Mouse (Mus musculus) gastrocnemius, postnatal 14 days (tissue): ENCODE results near the gene Ppil4. TPM values are rescaled to one million over a fixed set of nuclear protein-coding genes. Genes with fewer than 3 reads are reported as not detected.

Experiments
- DNase-seq: peaks from one replicate; pipeline ENCODE4 v3.0.0; 2021; ENCODE audit warnings: mixed read lengths
- intact Hi-C: fragments of 180-260 bp; cut with DNase I; formaldehyde crosslinking; loops from one replicate; pipeline ENCODE4 v1.15.1; 2025; ENCODE audit warnings: low total_unique reads
- total RNA-seq, 2 experiments: library from RNA; stranded (reverse); gene quantifications; 2 replicates each; pipeline ENCODE4 v1.2.3; 2021

Gene Ppil4
- total RNA-seq, 2 experiments from 2014 or later, result 11.4 to 12.2 TPM

DNA sequence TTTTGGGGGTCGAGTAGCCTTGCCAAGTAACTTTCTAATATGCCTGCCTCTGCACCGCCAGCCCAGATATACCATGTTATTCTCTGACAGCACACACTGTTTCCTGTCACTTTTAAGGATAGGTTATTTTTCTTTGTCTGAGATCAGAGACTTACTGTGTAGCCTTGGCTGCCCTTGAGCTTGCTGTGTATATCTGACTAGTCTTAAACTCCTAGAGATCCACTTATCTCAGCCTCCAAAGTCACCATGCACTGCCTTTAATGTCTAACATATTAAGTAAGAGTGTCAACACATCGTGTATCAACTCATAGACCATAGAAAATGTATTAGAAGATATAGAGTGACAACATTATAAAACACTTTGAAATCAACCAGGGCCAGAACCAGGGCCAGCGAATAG lies 26.9 kb downstream of the Ppil4 start:
- DNase-seq, result no peak
- intact Hi-C loops, result no loop called here

DNA sequence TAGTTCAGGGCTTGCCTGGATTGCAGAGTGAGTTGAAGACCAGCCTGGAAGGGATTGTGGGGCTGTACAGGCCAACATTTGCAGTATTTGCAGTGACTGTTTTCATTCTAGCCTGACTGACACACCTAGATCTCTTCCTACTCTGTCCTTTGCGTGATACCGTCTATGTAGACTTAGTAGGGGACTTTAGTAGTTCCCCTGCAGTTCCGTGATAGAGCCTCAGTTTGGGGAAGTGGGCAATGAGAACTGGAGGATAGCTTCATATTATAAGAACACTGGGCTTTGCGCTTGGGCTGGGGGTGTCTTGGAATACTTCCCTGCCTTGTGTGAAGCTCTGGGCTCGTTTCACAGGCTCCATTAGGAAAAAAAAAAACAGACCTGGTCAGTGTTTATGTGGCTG lies 27.5 kb downstream of the Ppil4 start:
- no peak for DNase-seq
- intact Hi-C loops, result no loop called here

DNA sequence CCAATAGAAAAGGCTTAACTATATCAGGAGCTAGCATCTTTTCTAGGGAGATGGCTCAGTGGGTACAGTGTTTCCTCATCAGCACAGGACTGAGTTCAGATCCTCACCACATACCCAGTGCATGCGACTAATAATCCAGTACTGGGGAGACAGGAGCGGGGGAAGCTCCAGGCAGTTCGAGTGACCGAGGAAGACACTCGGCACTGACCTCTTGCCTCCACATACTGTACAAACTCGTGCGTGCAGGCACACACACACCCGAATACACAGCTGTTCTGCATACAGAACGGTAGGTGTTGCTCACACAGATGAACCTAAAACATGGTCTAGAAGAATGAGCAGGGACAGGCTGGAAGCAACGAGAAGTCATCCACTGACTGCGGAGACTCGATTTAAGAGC lies 29.3 kb downstream of the Ppil4 start:
- no peak for DNase-seq
- intact Hi-C loops, result no loop called here

DNA sequence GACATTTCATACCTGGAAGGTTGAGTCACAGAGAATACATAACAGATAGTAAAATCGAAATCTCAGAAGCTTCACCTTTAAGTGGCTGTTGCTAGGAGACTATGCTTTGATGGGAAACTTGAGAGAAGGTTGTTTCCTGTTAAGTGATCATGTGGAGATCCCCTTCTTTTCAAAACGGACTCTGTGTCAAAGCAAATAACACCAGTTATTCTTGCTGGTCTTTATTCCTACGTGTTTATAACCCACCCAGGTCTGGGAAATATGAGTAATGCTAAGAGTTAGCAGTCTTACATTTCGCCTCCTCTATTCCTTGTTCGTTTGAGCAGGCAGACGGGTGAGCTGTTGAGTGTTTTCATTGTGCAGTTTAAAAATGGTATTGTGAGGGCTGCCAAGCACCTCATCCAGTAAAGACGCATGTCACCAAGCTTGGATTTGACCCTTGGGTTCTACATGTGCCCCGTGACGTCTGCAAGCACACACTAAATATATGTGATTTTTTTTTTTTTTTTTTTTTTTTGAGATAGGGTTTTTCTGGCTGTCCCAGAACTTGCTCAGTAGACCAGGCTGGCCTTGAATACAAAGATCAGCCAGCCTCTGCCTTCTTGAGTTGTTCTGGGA lies 32.1 kb downstream of the Ppil4 start:
- intact Hi-C loops, result no loop called here

DNA sequence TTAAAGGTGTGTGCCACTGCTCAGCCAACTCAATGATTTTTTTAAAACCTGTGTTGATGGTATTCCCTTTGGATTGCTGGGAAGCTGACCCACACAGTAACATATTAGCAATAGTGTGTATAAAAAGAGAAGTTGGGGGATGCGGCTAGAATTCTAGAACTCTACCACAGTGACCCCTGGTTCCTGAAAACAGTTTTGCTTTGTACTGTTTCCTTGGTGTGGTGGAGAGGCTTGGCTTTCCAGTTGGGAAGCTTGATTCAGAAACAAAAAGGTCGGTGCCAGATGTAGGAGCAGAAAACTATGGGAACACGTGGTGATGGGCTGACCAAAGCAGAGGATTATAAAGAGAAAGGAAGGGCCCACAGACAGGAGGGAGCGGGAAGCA lies 32.6 kb downstream of the Ppil4 start:
- no peak for DNase-seq
- intact Hi-C loops, result no loop called here

More for the DNA sequence above, 32.1 kb downstream of the Ppil4 start:
- DNase-seq, result no peak

DNA sequence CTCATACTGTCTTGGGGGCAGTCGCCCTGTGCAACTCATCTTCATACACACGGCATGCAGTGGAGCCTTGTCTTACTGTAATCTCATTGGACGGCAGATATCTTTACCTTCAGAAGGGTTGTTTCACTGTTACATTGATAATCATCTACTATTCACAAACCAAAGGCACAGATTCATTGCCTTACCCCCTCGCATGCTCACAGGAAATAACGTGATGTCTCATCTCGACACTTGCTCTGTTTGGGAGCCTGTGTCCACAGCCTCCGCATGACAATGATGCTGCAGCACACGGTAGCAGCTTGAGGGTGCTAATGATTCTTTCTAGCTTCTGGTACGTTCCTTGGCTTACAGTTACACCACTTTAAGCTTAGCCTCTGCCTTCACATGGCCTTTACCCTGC lies 33.4 kb downstream of the Ppil4 start:
- no peak for DNase-seq
- intact Hi-C loops, result no loop called here

DNA sequence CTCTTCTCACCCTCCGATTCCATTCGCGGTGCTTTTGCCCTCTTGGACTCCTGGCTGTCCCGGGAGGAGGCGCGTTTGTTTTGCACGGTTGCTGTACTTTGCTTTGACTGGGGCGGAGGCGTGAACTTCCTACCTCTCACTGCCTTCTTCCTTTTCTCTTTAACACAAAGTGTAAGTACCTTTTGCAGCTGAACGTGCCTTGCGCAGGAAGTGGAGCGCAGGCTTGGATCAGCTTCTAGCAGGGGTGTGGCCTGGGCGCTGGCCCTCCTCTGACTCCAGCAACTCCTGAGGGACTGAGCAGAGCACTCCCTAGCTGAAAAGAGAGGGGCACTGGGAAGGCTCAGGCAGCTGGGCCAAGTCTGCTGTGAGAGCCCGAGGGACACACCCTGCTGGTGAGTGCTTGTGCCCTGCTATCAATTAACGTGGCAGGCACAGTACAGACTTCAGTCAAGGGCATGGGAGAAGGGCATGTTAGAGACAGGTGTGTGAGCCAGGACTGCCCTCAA lies 39.5 kb downstream of the Ppil4 start, which contains the start of gene Zc3h12d:
Gene Zc3h12d, plus strand, starts transcription at position 300 of the 506 bp plus-strand sequence.
- intact Hi-C loops, result no loop called here
- DNase-seq, result peak; percentile 23

DNA sequence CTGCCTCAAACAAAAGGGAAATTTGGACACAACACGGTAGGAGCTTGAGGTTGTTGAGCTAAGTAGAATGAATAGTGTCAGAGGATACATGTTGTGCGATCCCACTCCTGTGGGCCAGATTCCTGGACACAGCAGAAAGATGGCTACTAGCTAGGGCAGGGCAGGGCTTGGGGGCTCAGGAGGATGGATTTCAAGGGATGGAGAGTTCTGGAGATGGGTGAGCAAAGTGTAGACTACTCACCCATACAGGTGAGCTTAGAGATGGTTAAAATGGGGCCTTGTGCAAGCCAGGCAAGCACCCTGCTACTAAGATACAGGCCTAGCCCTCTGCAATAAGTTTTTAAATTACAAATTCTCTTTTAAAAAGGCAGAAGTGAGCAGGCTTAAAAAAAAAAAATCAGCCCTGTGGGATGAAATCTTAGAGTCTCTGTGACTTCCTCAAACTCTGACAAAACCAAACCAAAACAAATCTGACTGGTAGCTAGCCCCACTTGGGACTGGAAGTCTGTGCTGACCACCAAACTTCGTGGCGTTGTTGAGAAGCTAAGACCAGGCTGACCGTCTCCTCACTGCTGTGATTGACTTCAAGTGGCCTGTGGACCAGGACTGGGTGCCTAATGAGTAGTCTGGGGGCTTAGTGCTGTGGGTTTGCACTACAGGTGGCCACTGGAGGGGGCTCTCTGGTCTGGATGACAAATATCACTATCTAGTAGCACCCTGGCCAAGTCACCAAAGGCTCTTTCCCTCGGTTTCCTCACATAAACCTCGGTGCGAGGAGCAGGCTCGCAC lies 40.9 kb downstream of the Ppil4 start:
- DNase-seq, result no peak
- intact Hi-C loops, result no loop called here

DNA sequence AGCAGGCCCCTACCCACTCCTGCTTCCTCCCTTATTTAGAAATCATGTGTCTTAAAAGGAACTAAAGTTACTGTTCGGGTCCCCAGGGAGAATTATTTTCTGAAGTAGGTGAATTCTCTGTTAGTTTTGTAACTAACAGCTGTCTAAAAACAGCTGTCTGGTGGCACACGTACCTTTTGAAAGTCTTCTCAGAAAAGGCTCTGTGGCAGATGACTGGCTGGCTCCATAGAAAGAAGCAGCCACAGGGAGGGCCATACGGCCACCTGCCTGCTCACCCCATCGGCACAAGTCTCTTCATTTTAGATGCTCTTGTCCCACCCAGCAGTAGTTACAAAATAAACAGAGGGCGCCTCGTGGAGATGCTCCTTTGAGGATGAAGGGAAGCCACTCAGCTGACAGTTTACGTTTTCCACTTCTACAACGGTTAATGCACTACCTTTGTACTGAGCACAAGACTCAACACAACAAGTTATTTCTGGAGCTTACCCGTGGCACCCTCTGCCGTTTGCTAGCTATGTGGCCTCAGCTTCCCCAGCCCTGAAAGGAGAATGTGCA lies 42.1 kb downstream of the Ppil4 start:
- intact Hi-C loops, result no loop called here
- DNase-seq, result no peak

DNA sequence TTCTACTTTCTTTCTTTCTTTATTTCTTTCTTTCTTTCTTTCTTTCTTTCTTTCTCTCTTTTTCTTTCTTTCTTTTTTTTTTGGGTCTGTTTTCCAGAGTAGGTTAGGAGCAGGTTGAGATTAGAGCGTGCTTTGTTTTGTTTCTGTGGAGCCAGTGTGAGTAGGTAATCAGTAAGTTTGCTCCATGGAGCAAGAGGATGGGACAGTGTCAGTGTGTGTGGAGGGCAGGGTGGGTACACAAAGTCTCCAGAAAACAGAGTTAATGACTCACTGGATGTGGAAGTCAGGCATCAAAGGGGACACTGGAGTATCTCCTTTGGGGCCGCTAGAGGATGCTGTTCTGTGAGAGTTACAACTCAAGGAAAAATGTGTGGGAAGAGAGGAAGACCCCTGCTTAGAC lies 44.2 kb downstream of the Ppil4 start:
- intact Hi-C loops, result no loop called here
- DNase-seq, result no peak

DNA sequence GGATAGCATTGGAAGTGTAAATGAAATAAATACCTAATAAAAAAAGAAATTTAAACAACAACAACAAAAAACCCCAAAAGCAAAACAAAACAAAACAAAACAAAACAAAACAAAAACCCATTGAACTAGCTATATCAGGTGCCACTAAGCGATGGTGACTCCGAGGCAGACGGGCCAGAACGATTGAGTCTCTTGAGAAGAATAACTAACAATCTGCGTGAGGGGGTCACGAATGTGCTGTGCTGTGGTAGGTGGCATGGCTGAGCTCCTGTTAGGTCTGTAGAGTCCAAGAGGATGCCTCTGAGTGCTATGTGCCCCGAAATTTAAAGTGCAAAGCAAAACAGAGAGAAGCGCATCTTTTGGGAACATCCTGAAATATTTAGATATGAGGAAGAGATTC lies 44.8 kb downstream of the Ppil4 start:
- no peak for DNase-seq
- intact Hi-C loops, result no loop called here

DNA sequence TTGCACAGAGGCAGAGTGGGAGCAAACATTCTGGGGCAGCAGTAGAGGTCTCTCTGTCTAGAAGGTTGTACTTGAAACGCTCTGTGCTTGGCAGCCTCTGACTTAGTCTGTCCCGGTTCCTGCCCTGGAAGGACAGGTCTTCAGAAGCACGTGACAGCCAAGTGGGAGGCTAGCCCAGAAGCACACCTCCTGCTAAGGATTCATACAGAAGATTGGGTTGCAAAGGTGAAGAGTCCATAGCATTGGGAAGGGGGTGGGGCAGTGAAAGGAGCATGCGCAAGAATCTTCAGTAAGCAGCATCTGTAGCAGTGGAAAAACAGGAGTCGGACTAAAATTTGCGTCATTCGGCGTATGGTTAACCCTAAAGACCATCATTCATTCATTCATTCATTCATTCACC lies 45.3 kb downstream of the Ppil4 start:
- intact Hi-C loops, result no loop called here
- no peak for DNase-seq

DNA sequence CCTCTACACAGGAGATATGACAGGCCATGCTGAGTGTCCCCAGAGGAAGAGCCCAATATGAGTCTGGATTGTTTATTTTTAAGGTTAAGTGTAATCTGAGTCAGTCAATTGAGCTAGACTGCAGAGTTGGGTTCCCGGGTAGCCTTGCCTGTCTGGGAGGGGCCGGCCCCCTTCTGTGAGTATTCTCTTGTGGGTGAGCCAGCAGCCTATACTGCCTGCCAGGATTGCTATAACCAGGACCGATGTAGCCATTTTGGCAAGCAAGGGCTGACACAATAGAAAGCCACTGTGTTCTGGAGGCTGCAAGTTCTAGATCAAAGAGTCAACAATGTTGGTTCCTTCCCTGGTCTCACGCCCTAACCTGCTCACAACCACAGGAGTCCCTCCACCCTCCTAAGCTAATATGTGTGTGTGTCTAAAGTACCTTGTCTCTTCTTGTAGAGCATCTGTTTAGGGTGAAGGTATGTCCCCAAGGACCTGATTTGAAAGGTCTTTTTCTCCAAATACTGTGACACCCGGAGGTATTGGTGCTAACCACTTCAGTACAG lies 46.3 kb downstream of the Ppil4 start:
- DNase-seq, result no peak
- intact Hi-C loops, result no loop called here

DNA sequence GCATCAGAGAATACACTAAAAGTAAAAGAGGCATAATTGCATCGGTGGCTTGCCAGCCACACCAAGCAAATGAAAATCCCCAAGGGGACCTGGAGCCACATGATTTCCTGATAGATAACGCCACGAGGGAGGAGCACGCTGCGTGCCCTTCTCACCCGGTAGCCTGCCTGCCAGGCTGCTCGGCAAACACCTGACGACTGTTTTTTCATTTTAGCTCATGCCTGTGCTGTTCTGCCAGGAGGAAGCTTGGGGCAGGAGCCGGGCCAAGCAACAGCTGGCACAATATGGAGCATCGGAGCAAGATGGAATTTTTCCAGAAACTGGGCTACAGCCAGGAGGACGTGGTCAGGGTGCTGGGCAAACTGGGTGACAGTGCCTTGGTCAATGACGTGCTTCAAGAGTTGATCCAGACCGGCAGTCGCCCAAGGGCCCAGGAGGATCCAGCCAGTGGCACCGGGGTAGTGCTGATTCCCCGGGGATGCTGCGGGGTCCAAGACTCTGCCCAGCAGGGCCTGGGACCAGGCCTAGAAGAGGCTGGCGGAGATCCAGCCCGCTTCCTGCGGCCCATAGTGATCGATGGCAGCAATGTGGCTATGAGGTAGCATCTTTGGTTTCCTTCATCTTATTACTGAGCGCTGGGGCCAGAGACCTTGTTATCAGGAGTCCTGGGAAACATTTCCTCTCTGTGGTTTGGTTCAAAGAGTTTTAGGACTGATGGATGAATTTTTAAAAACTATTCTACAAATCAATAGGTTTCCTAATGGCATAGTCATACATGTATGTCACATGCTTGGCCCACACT lies 47.1 kb downstream of the Ppil4 start:
- intact Hi-C loops, result no loop called here
- DNase-seq, result no peak

DNA sequence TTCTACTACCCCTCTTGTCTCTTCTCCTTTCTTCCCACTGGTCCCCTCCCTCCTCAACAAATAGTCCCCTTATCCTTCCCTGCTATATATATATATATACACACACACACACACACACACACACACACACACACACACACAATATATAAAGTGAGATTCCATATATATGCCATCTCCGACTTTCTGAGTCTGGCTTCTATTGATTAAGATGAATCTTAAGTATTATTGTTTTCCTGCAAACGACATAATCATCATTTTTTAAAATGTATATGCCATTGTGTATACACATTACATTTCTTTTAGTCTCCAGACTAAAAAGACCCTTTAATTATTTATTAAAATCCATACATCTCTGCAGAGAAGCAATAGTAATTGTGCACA lies 47.7 kb downstream of the Ppil4 start:
- intact Hi-C loops, result no loop called here
- DNase-seq, result no peak

DNA sequence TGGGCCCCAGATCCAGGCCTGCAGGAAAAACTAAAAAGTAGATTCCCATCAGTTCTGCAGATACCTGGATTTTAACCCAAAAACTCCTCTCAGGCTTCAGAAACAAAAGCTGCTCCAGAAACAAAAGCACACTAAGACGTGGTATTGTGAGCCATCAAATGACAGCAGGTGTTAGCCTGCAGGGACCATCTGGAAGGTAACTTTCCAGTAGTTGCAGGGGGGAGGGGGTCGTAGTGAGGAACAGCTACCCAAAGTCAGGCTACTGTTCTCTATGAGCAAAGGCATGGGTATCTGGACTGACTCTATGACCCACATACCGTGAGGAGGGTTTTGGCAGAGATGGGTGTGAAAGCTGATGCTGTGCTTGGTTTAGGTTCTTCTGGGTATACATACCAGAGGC lies 48.1 kb downstream of the Ppil4 start:
- no peak for DNase-seq
- intact Hi-C loops, result no loop called here

DNA sequence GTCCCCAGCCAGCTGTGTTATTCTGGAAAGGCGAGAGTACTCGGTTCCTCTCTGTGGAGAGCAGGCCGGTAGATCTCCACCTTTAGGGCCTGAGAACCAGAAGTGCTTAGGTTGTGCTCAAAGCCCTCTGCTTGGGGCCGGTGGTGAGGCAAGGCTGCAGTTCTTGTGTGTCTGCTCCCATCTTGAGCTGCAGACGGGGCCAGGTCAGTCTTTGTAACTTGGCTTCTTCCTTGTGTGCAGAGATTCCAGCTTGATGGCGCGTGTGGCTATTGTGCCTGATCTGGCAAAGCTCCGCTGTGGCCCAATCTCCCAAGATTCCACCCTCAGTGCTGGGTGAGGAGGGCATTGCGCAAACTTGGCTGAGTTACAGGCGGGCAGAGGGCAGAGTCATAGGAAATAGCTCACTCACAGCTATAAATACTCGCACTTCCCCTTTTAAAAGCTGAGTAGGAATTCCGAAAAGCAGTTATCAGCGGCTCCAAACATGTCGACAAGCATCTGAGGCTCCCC lies 48.9 kb downstream of the Ppil4 start:
- intact Hi-C loops, result no loop called here
- peak; percentile 71 for DNase-seq

DNA sequence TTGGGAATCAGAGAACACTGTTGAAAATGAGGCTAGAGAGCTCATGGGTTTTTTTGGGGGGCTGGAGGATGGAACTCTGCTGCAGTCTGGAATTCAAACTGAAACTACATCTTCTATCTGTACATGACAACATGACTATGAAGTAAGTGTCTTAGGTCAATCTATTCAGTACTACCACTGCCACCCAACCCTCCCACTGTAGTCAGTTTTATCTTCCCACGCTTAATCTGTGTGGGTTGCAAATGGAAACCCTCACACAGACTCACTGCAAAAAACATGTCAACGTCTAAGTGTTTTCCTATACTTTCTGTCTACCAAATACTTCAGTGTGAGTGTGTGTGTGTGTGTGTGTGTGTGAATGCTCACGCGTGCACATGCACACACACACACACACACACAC lies 50.5 kb downstream of the Ppil4 start:
- intact Hi-C loops, result no loop called here

DNA sequence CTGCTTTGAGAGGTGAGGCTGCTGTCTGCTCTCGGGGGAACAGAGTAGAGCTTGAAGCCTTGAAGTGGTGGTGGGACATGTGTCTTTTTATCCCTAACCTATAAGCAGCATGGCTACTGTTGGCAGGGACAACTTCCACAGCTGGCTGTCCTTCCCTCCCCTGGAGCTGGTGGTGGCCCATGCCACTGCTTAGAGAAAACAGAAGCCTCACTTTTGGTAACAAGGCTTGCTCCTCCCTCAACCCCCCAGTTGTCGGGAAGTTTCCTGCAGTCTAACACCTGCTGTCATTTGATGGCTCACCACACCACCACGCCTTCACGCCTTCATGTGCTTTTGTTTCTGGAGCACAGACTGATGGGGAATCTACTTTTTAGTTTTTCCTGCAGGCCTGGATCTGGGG lies 51.5 kb downstream of the Ppil4 start:
- intact Hi-C loops, result no loop called here
- DNase-seq, result no peak

More for the DNA sequence above, 50.5 kb downstream of the Ppil4 start:
- no peak for DNase-seq

DNA sequence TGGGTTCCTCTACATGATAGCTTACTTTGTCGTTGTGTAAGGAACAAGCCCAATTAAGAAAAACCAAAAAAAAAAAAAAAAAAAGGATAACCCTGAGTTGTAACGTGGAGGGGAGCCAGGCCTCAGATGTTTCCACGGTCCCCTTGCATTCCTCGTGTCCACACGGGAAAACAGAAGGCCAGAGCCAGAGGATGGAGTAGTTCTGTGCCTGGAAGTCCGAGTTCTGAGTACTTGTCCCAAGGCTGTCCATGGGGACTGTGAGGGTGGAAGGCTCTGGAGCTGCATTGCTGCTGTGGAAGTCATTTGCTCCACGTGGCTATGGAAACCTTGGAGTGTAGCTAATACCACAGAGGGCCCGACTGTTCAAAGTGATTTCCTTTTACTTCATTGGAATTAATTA lies 52.4 kb downstream of the Ppil4 start:
- intact Hi-C loops, result no loop called here
- DNase-seq, result peak; percentile 16
